ENCODE assay signal across 26 mouse cellular contexts in the genomic region with DNA sequence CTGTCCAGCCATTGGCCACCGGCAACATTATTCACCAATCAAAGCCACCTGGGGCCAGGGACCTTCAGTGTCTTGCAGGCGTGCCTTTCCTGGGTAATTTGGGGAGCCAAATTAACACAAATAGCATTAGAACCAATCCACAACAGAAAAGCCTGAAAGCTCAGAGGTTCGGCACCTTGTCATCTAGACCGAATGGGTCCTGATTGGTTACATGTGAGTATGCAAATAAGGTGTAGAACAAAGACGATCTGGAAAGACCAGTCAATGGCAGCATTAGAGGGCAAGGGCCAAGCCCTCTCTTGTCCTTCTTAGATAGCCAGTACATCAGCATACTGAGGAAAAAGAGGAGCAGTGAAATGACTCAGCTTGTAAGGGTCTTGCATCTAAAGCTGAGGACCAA. TPM values are rescaled to one million over a fixed set of nuclear protein-coding genes. Genes with fewer than 3 reads are reported as not detected.
A peak's percentile ranks its signal among the peaks of the same experiment; 100 is the strongest.
DNase-seq lines count a peak whose midpoint lies in the region; ATAC-seq and TF ChIP-seq lines count a peak whose summit lies in the region.
"Had no signal": no experiment of that assay in that cellular context is flagged by ENCODE, and none has a peak within 500 bp of the region (broad histone marks: within the 10 kb centered on the region; RNA-seq: fewer than 3 reads in every experiment).

No protein-coding gene starts in this region.

- peaks cover 2% of the 10 kb centered on the region for H3K4me1 ChIP-seq in ES-Bruce4 (ENCODE audit: control insufficient read depth, insufficient read depth, low read length)

- no peak for TF ChIP-seq EP300 in ES-Bruce4 (IDR thresholded peaks at IDR 0.05; ENCODE audit: insufficient read depth, low read depth, low read length)

- no peaks in the 10 kb centered on the region for H3K36me3 ChIP-seq in ES-Bruce4 (ENCODE audit: control insufficient read depth, insufficient read depth, low read length, poor library complexity, severe bottlenecking)
- H3K36me3 ChIP-seq: G1E had no signal

- H3K27me3 ChIP-seq in ES-Bruce4 (ENCODE audit: control insufficient read depth, insufficient read depth, low read length, poor library complexity, severe bottlenecking): no peaks in the 10 kb centered on the region
- H3K27me3 ChIP-seq: CH12.LX, Patski had no signal

- peak overlapping the region; percentile 41; the same call in 1 of the 2 replicates for H3K27ac ChIP-seq in ES-Bruce4 (ENCODE audit: insufficient read depth, low read length)
- H3K27ac ChIP-seq in layer of hippocampus, adult 2 months: no peak overlapping the region

- no peak for TF ChIP-seq CTCF in ES-Bruce4 (IDR thresholded peaks at IDR 0.05; ENCODE audit: low read depth, low read length)
- TF ChIP-seq CTCF in layer of hippocampus, adult 2 months (conservative IDR thresholded peaks at IDR 0.05): no peak

- no peak for TF ChIP-seq POLR2A in ES-Bruce4 (IDR thresholded peaks at IDR 0.05; ENCODE audit: insufficient read depth, low read length)

- peak; percentile 53 for DNase-seq in ES-CJ7 (ENCODE audit: low read depth, low spot score)
- peak; percentile 65 for DNase-seq in R1 (ENCODE audit: low read depth, low spot score)
- DNase-seq in ZHBTc4 (ENCODE audit: low read depth, low spot score): peak; percentile 68
- no peak for DNase-seq in layer of hippocampus, adult 2 months (ENCODE audit: low spot score in 2 of 2)
- no peak for DNase-seq in left cerebral cortex, postnatal 25 days (ENCODE audit: low spot score in 2 of 2)
- DNase-seq in cerebellum, adult 11 months: no peak
- DNase-seq: adrenal gland, adult 2 months; adrenal gland, adult 8-10 months; adrenal gland, postnatal 10 days; adrenal gland, postnatal 14 days; adrenal gland, postnatal 25 days; adrenal gland, postnatal 36 days; B cell, adult 2 months; cerebellum, adult 11-12 months; cerebellum, adult 18-20 months; cerebellum, adult 2 months; cerebellum, adult 8-10 months; cerebellum, adult 9-10 months; cerebellum, adult 9-11 months had no signal

- intact Hi-C loops in left cerebral cortex, postnatal 25 days (cut with DNase I): no loop called here

- no peaks in the 10 kb centered on the region for H3K9me3 ChIP-seq in ES-Bruce4 (replicated peaks; ENCODE audit: control insufficient read depth, insufficient read depth, low read length, poor library complexity, severe bottlenecking)
- H3K9me3 ChIP-seq: G1E had no signal

- no peak overlapping the region for H3K4me3 ChIP-seq in ES-Bruce4 (ENCODE audit: low read depth, low read length)
- H3K4me3 ChIP-seq in layer of hippocampus, adult 2 months: no peak overlapping the region

- ATAC-seq in monocyte, adult 5-6 weeks (replicated peaks; ENCODE audit: insufficient number of reproducible peaks, low FRiP score, low TSS enrichment, poor library complexity, severe bottlenecking): no peak
- ATAC-seq: activated CD4-positive, CD25-positive, alpha-beta regulatory T cell, adult 4 months; CD4-positive, CD25-positive, alpha-beta regulatory T cell, adult 4 months; Patski had no signal

- no peak overlapping the region for H3K9ac ChIP-seq in ES-Bruce4 (ENCODE audit: low read depth, poor library complexity, severe bottlenecking)

RNA-seq across cellular contexts. Expression of a gene that starts 10.1 kb away (rescaled TPM):
- polyA plus RNA-seq in ES-Bruce4 (2011; ENCODE audit: insufficient read depth, insufficient read length, low read depth, missing spikeins): 100.0 and 111 TPM in 2 replicates
- 100 to 1,000 TPM; 114 to 115 TPM for total RNA-seq in layer of hippocampus, adult 2 months (2021)
- 46.9 to 71.7 TPM (median 48.3 TPM) in 3 replicates for total RNA-seq in monocyte, adult 5-6 weeks (2017)
- total RNA-seq in left cerebral cortex, postnatal 25 days (2021): 100 to 1,000 TPM; 117 to 118 TPM

RNA-seq across cellular contexts. Expression of a gene that starts 13.2 kb away (rescaled TPM):
- 17.4 and 18.9 TPM in 2 replicates for polyA plus RNA-seq in ES-Bruce4 (2011; ENCODE audit: insufficient read depth, insufficient read length, low read depth, missing spikeins)
- 10 to 100 TPM; 18.6 to 19.8 TPM for total RNA-seq in layer of hippocampus, adult 2 months (2021)
- 9.4 to 12.1 TPM (median 10.3 TPM) in 3 replicates for total RNA-seq in monocyte, adult 5-6 weeks (2017)
- 10 to 100 TPM; 18.1 to 19.4 TPM for total RNA-seq in left cerebral cortex, postnatal 25 days (2021)

RNA-seq across cellular contexts. Expression of a gene that starts 13.3 kb away (rescaled TPM):
- 18.1 and 19.2 TPM in 2 replicates for polyA plus RNA-seq in ES-Bruce4 (2011; ENCODE audit: insufficient read depth, insufficient read length, low read depth, missing spikeins)
- 10 to 100 TPM; 58.3 to 62.0 TPM for total RNA-seq in layer of hippocampus, adult 2 months (2021)
- total RNA-seq in monocyte, adult 5-6 weeks (2017): 21.2 to 32.4 TPM (median 25.6 TPM) in 3 replicates
- 10 to 100 TPM; 45.5 to 48.2 TPM for total RNA-seq in left cerebral cortex, postnatal 25 days (2021)

RNA-seq across cellular contexts. Expression of a gene that starts 59.2 kb away (rescaled TPM):
- 112 and 122 TPM in 2 replicates for polyA plus RNA-seq in ES-Bruce4 (2011; ENCODE audit: insufficient read depth, insufficient read length, low read depth, missing spikeins)
- total RNA-seq in layer of hippocampus, adult 2 months (2021): 10 to 100 TPM; 75.9 to 85.6 TPM
- total RNA-seq in monocyte, adult 5-6 weeks (2017): 13.5 to 23.0 TPM (median 17.2 TPM) in 3 replicates
- 10 to 100 TPM; 70.8 to 74.0 TPM for total RNA-seq in left cerebral cortex, postnatal 25 days (2021)

Comparison
In these comparisons a context has a peak if more than half of its experiments do, and no peak if none do; other contexts are left out.
1. DNase-seq: peak in ES-CJ7 (single experiment), R1 (single experiment) and ZHBTc4 (single experiment); none in layer of hippocampus, adult 2 months (0 of 2), left cerebral cortex, postnatal 25 days (0 of 2) and cerebellum, adult 11 months (single experiment).